Mouse (Mus musculus) gastrocnemius, postnatal 14 days (tissue): Measurements from ENCODE around the gene Klhl22. TPM values are rescaled to one million over a fixed set of nuclear protein-coding genes. Genes with fewer than 3 reads are reported as not detected.

Experiments
- DNase-seq: peaks from one replicate; pipeline ENCODE4 v3.0.0; 2021; ENCODE audit warnings: mixed read lengths
- intact Hi-C: fragments of 180-260 bp; cut with DNase I; formaldehyde crosslinking; loops from one replicate; pipeline ENCODE4 v1.15.1; 2025; ENCODE audit warnings: low total_unique reads
- total RNA-seq, 2 experiments: library from RNA; stranded (reverse); gene quantifications; 2 replicates each; pipeline ENCODE4 v1.2.3; 2021

The Klhl22 gene
- total RNA-seq, 2 experiments from 2014 or later, result 17.3 to 19.9 TPM

GRCm38 (mm10) chr16:17816528-17816927, 57.1 kb downstream of the Klhl22 start:
- intact Hi-C loops, result loop anchor here (5.0 kb wide), 1 partner anchor 34 kb away; no protein-coding TSS in a partner anchor
- no peak for DNase-seq

DNA sequence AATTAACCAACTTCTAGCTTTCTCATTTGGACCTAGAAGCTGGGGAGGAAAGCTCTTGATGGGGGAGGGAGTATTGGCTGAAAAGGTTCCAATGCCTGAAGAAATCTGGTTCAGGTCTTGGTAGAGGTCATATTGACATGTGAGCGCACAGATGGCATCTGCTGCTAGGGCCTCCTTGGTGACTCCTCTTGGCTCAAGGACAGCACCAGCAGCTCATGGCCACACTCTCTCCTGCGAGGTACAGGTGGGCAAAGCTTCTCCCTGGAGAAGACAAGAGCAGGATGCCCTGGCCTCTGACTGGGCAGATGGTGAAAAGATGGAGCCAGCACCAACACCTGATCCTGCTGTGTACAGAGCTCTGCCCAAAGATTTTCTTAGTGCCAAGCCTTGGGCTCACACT, 67.1 kb downstream of the Klhl22 start:
- intact Hi-C loops, result no loop called here
- no peak for DNase-seq

DNA sequence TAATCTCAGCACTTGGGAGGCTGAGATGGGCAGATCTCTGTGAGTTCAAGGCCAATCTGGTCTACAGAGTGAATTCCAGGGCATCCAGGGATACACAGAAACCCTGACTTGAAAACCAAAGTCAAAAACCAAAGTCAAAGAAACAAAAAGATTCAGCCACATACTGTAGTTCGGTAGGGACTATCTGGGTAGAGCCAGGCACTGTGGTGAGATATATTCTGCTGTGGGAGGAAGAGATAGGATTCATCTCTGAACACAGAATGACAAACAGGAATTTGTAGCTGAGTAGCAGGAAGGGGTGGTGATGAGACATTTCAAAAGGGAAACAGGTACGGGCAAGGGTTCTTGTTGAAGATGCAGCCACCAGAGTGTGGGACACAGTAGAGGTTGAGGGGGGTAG, 68.8 kb downstream of the Klhl22 start:
- intact Hi-C loops, result no loop called here

DNA sequence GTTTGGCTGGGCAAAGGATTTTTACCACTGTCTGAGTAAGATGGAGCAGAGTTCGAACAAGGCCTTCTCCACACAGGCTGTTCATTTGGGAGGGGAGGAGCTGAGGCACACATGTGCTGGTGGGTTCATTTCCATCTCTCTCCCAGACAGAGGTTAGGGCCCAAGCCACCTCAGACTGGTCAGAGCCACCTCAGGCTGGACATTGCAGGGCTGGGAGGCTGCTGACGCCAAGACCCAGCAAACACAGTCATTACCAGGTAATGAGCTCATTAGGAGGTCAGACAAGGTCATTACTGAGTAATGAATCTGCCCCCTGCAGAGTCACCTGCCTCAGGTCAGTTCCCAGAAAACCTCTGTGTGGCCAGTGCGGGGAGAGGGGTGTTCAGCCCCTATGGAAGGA, 69.4 kb downstream of the Klhl22 start:
- DNase-seq, result no peak
- intact Hi-C loops, result no loop called here

More for the DNA sequence above, 68.8 kb downstream of the Klhl22 start:
- DNase-seq, result no peak

DNA sequence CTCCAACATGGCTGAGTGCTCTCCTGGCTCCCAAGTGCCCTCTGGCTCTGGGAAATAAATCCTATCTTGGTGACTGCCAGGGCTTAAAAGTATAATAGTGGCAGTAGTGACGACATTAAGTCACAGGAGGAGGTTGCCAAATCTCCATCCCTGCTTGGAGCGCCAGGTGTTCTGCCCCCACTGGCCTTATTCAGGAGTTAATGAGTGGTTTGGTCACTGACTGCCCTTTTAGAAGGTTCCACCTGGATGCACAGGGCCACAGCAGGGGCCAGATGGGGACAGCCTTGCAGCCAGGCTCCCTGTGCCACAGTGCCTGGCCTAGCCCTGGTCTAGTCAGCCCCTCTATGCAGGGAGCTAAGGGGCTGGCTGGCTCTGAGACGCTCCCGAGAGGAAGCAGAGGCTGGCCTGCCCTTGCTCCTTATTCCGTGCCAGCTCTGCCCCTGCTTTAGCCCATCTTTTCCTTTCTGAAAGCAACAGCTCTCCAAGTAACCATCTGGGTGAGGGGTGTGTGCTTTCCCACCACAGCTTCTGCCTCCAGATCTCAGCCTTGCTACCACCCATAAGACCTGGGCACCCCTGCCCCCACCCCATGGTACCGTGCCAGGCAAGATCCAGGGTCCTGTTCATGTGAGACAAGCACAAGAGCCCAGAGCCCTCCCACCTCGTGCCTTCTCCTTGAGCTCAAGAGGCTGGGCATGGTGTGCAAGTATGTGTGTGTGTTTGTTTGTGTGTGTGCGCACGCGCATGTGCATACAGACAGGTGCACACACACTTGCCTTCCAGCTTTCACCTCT, 71.2 kb downstream of the Klhl22 start:
- intact Hi-C loops, result no loop called here
- no peak for DNase-seq

- intact Hi-C loops, result no loop called here
- no peak for DNase-seq
Measured at GRCm38 (mm10) chr16:17831781-17832180, 72.4 kb downstream of the Klhl22 start.

DNA sequence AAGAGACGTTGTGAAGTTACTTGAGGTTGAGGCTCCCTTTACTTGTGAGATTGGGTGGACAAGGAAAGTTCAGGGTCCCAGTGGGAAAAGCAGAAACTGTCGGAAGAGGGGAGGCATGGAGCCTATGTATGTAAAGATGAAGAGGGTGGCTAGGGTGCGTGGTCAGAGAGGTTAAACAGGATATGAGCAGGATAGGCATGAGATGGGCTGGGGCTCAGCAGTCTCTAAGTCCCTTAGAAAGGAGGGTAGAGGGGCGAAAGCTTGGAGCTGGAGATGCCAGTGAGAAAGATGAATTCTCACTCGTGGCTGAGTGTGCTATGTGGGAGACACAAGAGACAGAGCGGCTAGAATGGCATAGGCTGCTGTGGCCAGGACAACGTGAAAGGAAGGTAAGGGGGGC, 73.4 kb downstream of the Klhl22 start, which contains the start of gene B830017H08Rik:
TSS of gene B830017H08Rik (plus strand) at position 301 of the 400 bp plus-strand sequence.
- intact Hi-C loops, result no loop called here
- no peak for DNase-seq

DNA sequence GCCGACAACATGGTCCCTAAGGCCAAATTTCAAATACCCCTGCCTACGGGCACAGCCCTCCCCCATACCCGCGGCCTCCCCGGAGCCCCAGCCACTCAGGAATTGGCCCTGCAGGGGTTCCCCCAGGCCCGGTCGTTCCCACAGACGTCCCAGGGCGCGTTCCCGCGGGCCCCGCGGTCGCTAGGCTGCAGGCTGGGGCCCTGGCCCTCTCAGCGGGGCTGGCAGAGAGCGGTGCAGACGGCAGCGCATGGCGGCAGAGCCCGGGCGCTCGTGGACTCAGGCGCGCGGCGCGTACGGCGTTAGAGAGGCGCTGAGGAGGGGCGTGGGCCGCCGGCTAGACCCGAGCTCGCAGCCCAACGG, 73.9 kb downstream of the Klhl22 start:
- intact Hi-C loops, result no loop called here
- no peak for DNase-seq

DNA sequence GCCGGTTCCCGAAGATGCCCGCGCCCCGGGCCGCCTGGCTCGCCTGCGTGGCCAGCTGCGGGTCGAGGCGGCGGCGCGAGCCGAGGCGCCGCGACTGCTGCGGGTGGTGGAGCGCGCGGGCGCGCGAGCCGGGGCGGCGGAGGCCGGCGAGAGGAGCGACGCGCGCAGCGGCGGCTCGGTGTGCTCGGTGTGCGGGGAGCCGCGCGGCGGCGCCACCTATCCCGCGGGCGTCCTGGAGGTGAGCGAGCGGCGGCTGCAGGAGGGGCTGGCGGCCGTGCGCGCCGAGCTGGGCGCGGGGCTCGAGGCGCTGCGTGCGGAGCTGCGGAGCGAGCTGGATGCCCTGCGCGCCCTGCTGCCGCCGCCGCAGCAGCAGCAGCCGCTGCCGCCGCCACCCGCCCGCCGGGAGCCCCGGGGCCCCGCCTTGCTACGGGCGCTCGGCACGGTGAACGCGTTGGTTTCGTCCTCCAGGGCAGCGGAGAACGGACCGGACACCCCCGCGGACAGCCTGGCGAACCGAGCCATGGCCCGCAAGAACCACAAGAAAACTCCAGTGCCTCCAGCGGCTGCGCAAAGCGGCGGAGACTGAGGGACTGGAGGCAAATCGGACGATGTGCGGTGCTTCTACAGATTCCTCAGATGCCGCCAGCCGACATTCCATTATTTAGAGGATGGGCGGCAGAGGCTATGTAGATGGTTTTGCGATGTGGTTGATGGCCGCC, 74.4 kb downstream of the Klhl22 start:
- intact Hi-C loops, result no loop called here
- DNase-seq, result no peak

- intact Hi-C loops, result no loop called here
- no peak for DNase-seq
Measured at GRCm38 (mm10) chr16:17834543-17834942, 75.1 kb downstream of the Klhl22 start.

GRCm38 (mm10) chr16:17835481-17835880, 76.1 kb downstream of the Klhl22 start:
- intact Hi-C loops, result no loop called here
- DNase-seq, result no peak

- DNase-seq, result no peak
- intact Hi-C loops, result no loop called here
Measured at GRCm38 (mm10) chr16:17838051-17838450, 78.6 kb downstream of the Klhl22 start, which contains the start of gene Car15. Gene Car15, minus strand, starts transcription at chr16:17838364.

GRCm38 (mm10) chr16:17839976-17840375, 80.6 kb downstream of the Klhl22 start:
- peak; percentile 69 for DNase-seq
- intact Hi-C loops, result no loop called here

DNA sequence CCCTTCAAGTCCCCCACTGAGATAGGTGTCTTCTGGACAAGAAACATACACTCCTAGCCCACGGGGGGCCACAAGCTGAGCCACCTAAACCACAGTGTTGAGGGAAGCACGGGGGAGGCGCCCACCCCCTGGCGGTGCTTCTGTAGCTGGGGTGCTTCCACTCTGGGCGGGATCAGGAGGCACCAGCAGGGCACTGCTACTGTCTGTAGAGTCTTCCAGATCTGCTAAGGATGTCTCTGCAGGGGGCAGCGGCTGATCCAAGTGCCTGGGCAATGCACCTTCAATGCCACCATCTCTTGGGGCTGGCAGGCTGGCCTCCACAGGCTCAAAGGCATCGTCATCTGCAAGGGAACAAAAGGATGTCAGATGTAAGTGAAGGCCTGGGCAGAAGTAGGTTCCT, 83.0 kb downstream of the Klhl22 start:
- intact Hi-C loops, result no loop called here
- DNase-seq, result no peak

Other genes starting within 250 kb of the Klhl22 start
- gene Thap7, start 228.5 kb upstream of the Klhl22 start, total RNA-seq, result 10 to 100 TPM; 10.6 to 12.5 TPM
- gene Lrrc74b, start 198.4 kb upstream of the Klhl22 start, total RNA-seq, result 1 to 10 TPM; 1.5 to 1.6 TPM
- gene P2rx6, start 197.7 kb upstream of the Klhl22 start, total RNA-seq, result 1 to 10 TPM; 6.5 to 7.0 TPM
- gene Slc7a4, start 176.4 kb upstream of the Klhl22 start, total RNA-seq, result 1 to 10 TPM in 1 of 2 experiments, under 1 TPM in 1; 0.97 to 1.3 TPM
- 1 to 10 TPM; 8.4 to 9.1 TPM for gene Smpd4, start 140.3 kb upstream of the Klhl22 start, total RNA-seq
- gene Ccdc74a, start 113.1 kb upstream of the Klhl22 start, total RNA-seq, result 1 to 10 TPM in 1 of 2 experiments, under 1 TPM in 1; 0.82 to 1.5 TPM
- gene Med15, start 26.7 kb upstream of the Klhl22 start, total RNA-seq, result 10 to 100 TPM; 19.8 to 20.9 TPM
- 10 to 100 TPM in 1 of 2 experiments, 1 to 10 TPM in 1; 9.4 to 12.1 TPM for gene Scarf2, start 37.7 kb downstream of the Klhl22 start, total RNA-seq
- not detected for gene B830017H08Rik, start 73.5 kb downstream of the Klhl22 start, total RNA-seq
- under 1 TPM; 0.80 to 0.96 TPM for gene Car15, start 78.7 kb downstream of the Klhl22 start, total RNA-seq
- gene Gm20518, start 132.1 kb downstream of the Klhl22 start, total RNA-seq, result under 1 TPM; 0.16 to 0.29 TPM
- gene Tssk1, start 134.6 kb downstream of the Klhl22 start, total RNA-seq, result under 1 TPM in 1 of 2 experiments, not detected in 1; 0.16 TPM
- 10 to 100 TPM; 26.4 to 30.6 TPM for gene Dgcr2, start 138.9 kb downstream of the Klhl22 start, total RNA-seq
- not detected for gene Tssk2, start 139.0 kb downstream of the Klhl22 start, total RNA-seq
- 1 to 10 TPM; 9.0 to 9.3 TPM for gene Ess2, start 151.7 kb downstream of the Klhl22 start, total RNA-seq
- not detected for gene Gsc2, start 155.4 kb downstream of the Klhl22 start, total RNA-seq
- 1 to 10 TPM; 4.9 to 7.7 TPM for gene Slc25a1, start 168.6 kb downstream of the Klhl22 start, total RNA-seq
- gene Vpreb2, start 220.8 kb downstream of the Klhl22 start, total RNA-seq, result under 1 TPM in 1 of 2 experiments, not detected in 1; 0.38 TPM